Mouse (Mus musculus) right cerebral cortex, adult 18-20 months (tissue): ENCODE measurements around the gene Rufy4.
A peak's percentile ranks its signal among the peaks of the same experiment; 100 is the strongest.

Experiments
- DNase-seq: peaks from one replicate; pipeline ENCODE4 v3.0.0; 2022; ENCODE audit warnings: mixed read lengths

Rufy4 gene

DNA sequence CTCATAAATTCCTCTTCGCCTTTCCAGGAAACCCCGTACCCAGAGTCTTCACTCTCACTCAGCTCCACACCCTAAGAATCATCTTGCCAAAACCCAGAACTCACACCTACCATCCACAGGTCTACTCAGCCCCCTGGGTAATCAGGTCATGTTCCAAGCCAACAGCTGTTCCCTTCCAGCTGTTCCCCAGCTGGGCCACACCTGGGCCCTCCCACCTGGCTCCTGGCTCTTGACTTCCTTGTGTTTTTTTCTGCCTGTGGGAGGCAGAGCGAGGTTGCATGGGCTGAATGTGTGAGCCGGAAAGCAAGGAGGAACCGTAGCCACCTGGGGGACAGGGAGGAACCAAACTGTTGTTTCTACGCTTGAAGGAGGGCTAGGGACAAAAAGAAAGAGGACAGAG is 19.1 kb upstream of the Rufy4 start:
- DNase-seq = no peak

DNA sequence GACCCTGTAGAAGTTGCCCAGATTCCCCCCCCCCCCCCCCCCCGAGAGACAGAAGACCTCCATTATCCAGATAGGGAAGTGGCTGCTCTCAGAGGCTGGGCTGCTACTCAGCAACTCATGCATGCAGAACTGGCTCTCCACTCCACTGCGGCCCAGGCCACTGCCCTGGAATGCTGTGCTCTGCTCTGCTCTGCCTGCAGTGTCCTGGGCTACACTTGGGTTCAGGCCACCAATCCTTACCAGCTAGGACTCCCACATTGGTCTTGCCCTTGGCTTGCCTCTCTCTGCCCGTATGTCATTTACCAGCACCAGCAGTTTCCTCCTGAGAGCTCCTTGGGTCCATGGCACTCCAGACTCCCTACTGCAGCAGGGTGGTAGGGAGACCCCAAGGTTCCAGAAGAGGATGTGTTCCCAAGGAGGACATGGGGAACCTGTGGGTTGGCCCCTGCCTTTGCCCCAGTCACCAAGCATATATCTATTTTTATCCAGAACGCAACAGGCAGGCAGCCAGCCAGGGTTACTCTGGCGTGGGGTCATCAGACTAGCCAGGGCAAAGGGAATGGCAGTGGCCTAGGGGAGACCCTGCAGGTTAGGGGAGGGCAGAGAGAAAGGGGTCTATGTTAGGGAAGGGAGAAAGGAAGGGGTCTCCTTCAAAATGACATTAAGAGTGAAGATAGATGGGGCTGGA is 17.3 kb upstream of the Rufy4 start:
- no peak for DNase-seq

GRCm38 (mm10) chr1:74109670-74110069 is 15.7 kb upstream of the Rufy4 start:
- no peak for DNase-seq

GRCm38 (mm10) chr1:74110932-74111695 is 14.2 kb upstream of the Rufy4 start:
- no peak for DNase-seq

- no peak for DNase-seq
These were observed 13.7 kb upstream of the Rufy4 start for GRCm38 (mm10) chr1:74111696-74112030.

GRCm38 (mm10) chr1:74113071-74113470 is 12.3 kb upstream of the Rufy4 start:
- no peak for DNase-seq

DNA sequence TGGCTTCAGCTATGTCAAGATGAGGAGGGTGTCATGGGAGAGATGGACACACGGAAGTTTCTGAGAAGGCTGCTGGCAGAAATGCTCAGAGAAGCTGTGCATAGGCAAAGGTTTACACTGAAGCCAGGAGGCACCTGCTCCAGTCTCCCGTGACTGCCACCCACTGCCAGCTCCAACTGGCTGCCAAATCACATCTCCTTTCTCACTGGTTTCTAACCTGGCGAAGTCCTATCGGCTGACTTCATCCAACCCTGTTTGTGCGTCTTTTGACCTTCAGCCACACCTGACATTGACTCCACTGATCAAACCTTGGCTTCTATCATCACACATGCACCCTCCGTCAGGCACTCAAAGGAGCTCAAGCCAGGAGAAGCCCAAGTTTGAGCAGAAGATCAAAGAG is 7.5 kb upstream of the Rufy4 start:
- no peak for DNase-seq

DNA sequence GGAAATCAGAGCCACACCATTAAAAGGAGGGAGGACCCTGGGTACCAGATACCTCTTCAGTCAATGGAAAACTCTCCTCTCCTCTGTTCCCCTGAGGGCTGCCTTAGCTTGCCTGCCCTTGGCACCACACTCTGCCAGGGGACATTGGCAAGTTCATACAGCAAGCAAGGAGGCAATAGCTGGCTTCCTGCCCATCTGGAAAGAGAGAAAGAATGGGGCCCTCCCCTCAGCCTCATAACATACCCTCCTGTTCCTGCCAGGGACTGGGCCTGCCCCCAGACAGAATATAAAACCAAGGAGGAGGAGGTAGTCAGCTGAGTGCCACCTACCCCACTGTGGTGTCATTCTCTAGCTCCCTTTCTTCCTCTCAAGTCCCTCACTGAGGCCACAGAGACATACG is 6.2 kb upstream of the Rufy4 start:
- DNase-seq = no peak

DNA sequence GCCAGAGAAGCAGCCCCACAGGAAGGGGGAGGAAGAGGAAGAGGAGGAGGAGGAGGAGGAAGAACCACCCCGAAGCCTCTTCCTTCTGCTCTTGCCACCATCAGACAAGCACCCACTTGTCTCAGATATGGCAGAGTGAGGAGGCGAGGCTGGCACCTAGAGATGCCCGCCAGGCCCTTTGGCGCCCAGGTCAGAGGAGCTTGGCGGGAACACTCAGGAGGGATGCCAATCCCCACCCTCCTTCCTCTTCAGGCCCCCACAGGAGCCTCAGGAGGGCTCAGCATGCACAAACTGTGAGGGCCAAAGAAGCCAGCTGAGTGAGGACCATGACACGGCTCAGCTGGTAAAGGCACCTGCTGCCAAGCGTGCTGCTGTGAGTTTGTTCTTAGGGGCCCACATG is 4.2 kb upstream of the Rufy4 start:
- DNase-seq = no peak

- peak; percentile 55 for DNase-seq
These were observed 3.3 kb upstream of the Rufy4 start for GRCm38 (mm10) chr1:74121821-74122576.

GRCm38 (mm10) chr1:74123215-74123614 is 2.1 kb upstream of the Rufy4 start:
- no peak for DNase-seq

DNA sequence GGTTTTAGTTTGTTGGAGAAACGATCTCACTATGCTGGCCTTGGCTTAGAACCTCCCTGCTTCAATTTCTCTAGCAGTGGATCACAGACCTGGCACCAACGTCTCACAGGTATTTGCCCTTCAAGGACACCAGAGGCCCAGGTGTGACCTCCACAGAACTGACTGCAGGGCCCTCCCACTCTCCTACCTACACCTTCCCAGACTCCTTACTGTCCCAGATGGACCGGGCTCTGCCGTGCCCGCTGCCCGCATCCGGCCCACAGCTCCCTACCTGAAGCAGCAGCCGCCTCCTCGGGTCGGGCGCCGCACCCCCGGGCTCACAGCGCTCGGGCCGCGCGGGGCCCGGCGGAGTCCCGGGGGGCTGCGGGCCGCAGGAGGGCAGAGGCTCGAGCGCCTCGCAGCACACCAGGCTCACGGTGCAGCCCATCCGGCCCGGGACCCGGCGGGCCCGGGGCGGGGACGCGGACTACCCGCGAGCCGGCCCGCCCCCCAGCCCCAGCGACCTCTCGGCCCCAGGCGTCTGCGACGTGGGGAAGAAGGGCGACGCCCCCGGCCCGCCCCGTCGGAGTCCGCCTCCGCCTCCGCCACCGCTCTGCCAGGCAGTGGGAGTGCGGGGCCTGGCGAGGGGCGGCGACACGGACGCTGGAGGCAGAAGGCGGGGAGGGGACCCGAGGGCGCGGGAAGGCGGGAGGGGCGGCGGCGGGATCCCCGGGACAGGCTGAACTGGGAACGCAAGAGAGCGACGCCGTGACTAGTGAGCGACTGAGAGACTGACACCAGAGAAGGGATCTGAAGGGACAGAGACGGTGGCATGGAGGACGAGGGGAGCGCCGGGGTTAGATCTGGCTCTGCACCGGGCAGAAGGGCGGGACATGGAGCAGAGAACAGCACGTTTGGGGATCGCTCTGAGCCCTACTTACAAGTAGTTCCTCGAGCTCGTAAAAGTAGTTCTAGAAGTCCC is 1.0 kb upstream of the Rufy4 start, which contains the start of gene Tns1:
Gene Tns1, minus strand, starts transcription at position 429 of the 961 bp plus-strand sequence.
- DNase-seq = no peak

- DNase-seq = no peak
These were observed 5.7 kb downstream of the Rufy4 start for GRCm38 (mm10) chr1:74130883-74131659.

DNA sequence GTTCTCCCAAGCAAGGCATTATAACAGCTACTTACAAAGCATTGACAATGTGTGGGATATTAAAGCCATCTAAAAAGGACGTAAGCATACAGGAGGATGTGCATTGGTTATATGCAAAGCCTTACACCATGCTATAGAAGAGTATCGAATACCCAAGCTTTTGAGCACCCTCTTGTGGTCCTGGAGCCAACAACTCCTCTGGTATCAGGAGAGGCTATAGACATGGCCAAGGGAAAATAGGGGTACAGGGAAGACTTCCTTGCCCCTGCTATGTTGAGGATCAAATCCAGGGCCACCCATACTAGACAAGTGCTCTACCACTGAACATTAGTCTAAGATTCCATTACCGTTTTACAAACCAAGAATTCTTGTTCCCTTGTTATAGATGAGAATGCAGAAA is 6.7 kb downstream of the Rufy4 start:
- no peak for DNase-seq

GRCm38 (mm10) chr1:74133954-74134353 is 8.6 kb downstream of the Rufy4 start:
- DNase-seq = no peak

GRCm38 (mm10) chr1:74135326-74135950 is 10.1 kb downstream of the Rufy4 start:
- no peak for DNase-seq

- DNase-seq = no peak
These were observed 14.1 kb downstream of the Rufy4 start for GRCm38 (mm10) chr1:74139415-74139814.

- DNase-seq = no peak
These were observed 16.4 kb downstream of the Rufy4 start for GRCm38 (mm10) chr1:74141781-74142180.

DNA sequence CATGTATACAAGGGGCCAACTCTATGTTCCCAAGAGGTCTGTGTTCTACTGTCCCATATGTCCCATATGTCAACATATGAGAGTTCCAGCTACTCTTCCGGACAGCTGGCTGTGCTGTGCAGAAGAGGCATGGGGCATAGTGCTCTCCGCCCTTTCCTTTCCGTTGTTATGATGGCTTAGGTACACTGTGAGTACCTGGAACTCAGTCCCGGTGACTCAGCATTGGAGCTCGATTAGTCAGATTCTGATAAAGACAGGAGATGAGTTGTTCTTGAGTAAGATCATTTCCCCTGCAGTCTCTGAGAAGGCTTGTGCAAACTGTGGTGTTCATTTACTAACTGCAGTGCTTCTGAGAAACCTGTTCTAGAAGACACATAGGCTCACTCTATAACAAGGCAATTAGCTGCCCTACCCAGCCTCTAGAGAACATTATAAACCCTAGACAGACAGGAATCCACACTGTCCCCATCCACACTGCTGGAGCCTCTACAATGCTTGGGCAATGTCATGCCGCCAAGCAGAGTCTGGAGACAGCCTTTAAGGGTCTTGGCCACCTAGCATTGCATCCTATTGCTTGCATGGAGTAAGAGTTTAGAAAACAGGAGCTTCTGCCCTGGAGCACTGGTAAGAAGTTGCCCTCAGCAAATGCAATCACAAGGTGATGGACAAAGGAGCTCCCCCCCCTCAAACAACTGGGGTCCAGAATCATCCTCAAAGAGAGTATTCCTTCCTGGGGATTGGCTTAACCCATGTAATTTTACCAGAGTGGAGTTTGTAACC is 24.0 kb downstream of the Rufy4 start:
- DNase-seq = no peak

DNA sequence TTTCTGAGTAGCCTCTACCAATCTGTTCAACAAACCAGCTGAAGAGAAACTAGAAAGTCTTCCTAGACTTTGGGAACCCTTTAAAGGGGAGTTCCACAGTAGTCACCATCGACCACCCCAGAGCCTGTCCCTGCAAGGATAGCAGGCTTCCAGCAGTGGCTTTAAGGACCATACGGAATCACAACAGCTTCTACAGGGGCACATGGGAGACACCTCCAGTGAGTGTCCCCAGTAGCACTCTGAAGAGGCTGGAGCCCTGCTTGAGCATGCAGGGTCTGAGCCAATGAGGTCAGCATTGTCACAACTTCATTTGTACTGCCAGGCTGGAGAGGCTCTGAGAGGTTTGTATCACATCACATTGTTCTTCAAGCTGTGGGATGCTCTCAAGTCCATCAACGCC is 24.8 kb downstream of the Rufy4 start:
- DNase-seq = no peak

DNA sequence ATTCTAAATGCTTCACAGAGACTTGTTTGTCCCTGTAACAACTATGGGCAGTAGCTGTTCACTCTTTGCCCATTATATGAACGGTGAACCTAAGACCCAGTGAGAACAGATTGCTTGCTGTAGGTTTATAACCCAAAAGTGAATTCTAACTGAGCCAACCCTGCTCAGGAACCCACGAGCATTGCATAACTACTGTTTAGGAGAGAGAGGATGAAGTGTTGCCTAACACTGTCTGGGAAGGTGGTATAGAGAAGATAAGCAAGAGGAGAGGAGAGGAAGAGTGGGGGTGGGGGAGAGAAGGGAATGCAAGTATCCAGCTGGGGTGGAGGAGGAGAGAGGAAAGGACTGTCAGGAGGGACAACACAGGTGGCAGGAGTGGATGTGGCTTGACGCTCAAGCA is 25.8 kb downstream of the Rufy4 start:
- no peak for DNase-seq
